Mouse (Mus musculus) MEL (cell line): ENCODE measurements around the gene Ucp1. TPM values are rescaled to one million over a fixed set of nuclear protein-coding genes. Genes with fewer than 3 reads are reported as not detected.
A peak's percentile ranks its signal among the peaks of the same experiment; 100 is the strongest.

ENCODE experiments used
- DNase-seq: peaks from one replicate; pipeline ENCODE4 v3.0.0; 2011; ENCODE audit warnings: low read depth, low spot score
- H3K27ac ChIP-seq: 2 replicates; pipeline ENCODE4 v1.5.1; 2012; ENCODE audit warnings: low read depth, mild to moderate bottlenecking, control low read depth, low read length, moderate library complexity; ENCODE audit not compliant: control insufficient read depth
- H3K27me3 ChIP-seq, 2 experiments: fragments of 150-350 bp in 1 of 2; sonication (generic) in 1 of 2; 2 replicates each; pipeline ENCODE4 v1.6.1; 2012; ENCODE audit warnings: low read length in 2 of 2, mild to moderate bottlenecking in 2 of 2, improper control_type of control experiment in 1 of 2, moderate library complexity in 1 of 2; ENCODE audit not compliant: insufficient read depth in 2 of 2, control insufficient read depth in 1 of 2
- H3K36me3 ChIP-seq, 2 experiments: 2 replicates each; pipeline ENCODE4 v1.6.1; 2012 to 2014; ENCODE audit warnings: low read length in 2 of 2, improper control_type of control experiment in 1 of 2, inconsistent platforms in 1 of 2, mild to moderate bottlenecking in 1 of 2; ENCODE audit not compliant: insufficient read depth in 2 of 2, control insufficient read depth in 1 of 2
- H3K4me1 ChIP-seq, 2 experiments: fragments of 150-350 bp in 1 of 2; sonication (generic) in 1 of 2; 2 replicates each; pipeline ENCODE4 v1.6.1; 2012; ENCODE audit warnings: low read length in 2 of 2, improper control_type of control experiment in 1 of 2, mild to moderate bottlenecking in 1 of 2; ENCODE audit not compliant: insufficient read depth in 2 of 2, control insufficient read depth in 1 of 2
- H3K4me3 ChIP-seq, 2 experiments: fragments of 150-350 bp in 1 of 2; sonication (generic) in 1 of 2; 2 replicates each; pipeline ENCODE4 v1.5.1; 2012; ENCODE audit warnings: low read depth in 2 of 2, low read length in 2 of 2, mild to moderate bottlenecking in 2 of 2, moderate library complexity in 2 of 2, control low read depth in 1 of 2, improper control_type of control experiment in 1 of 2; ENCODE audit not compliant: control insufficient read depth in 1 of 2, insufficient read depth in 1 of 2
- H3K79me2 ChIP-seq: 2 replicates; pipeline ENCODE4 v1.6.1; 2012; ENCODE audit warnings: mild to moderate bottlenecking, low read length, moderate library complexity; ENCODE audit not compliant: control insufficient read depth, poor library complexity, insufficient read depth
- H3K9ac ChIP-seq: 2 replicates; pipeline ENCODE4 v1.6.1; 2012; ENCODE audit warnings: low read depth, mild to moderate bottlenecking, control low read depth, low read length, moderate library complexity; ENCODE audit not compliant: control insufficient read depth, poor library complexity, severe bottlenecking
- H3K9me3 ChIP-seq: fragments of 150-350 bp; sonication (generic); replicated peaks from 2 replicates; pipeline ENCODE4 v1.6.1; 2012; ENCODE audit warnings: mild to moderate bottlenecking, low read length, improper control_type of control experiment, moderate library complexity; ENCODE audit not compliant: insufficient read depth
- CTCF ChIP-seq, 3 experiments: IDR thresholded peaks in 2 of 3; conservative IDR thresholded peaks in 1 of 3; 2 replicates each; pipeline ENCODE4 v1.5.1; 2011 to 2012; ENCODE audit warnings: low read length in 3 of 3, low read depth in 2 of 3, mild to moderate bottlenecking in 2 of 3, improper control_type of control experiment in 1 of 3, inconsistent platforms in 1 of 3, mixed read lengths in 1 of 3, moderate library complexity in 1 of 3; ENCODE audit not compliant: control insufficient read depth in 1 of 3, insufficient read depth in 1 of 3, poor library complexity in 1 of 3, severe bottlenecking in 1 of 3
- HCFC1 ChIP-seq: IDR thresholded peaks from 2 replicates; pipeline ENCODE4 v1.6.1; 2012; ENCODE audit warnings: low read depth, mild to moderate bottlenecking, inconsistent platforms, low read length, improper control_type of control experiment, moderate library complexity
- KAT2A ChIP-seq: conservative IDR thresholded peaks from 2 replicates; pipeline ENCODE4 v1.6.1; 2012; ENCODE audit warnings: low read depth, low read length, improper control_type of control experiment, inconsistent platforms
- MAFK ChIP-seq: IDR thresholded peaks from 2 replicates; pipeline ENCODE4 v1.6.1; 2011; ENCODE audit warnings: low read depth, mild to moderate bottlenecking, low read length, improper control_type of control experiment, borderline replicate concordance
- MAX ChIP-seq: IDR thresholded peaks from 2 replicates; pipeline ENCODE4 v1.6.1; 2011; ENCODE audit warnings: low read length, improper control_type of control experiment
- MAZ ChIP-seq: IDR thresholded peaks from 2 replicates; pipeline ENCODE4 v1.6.1; 2012; ENCODE audit warnings: low read depth, mild to moderate bottlenecking, inconsistent platforms, low read length, improper control_type of control experiment
- MYB ChIP-seq: IDR thresholded peaks from 2 replicates; pipeline ENCODE4 v1.6.1; 2011; ENCODE audit warnings: mild to moderate bottlenecking, low read depth, low read length, improper control_type of control experiment
- NRF1 ChIP-seq: IDR thresholded peaks from 2 replicates; pipeline ENCODE4 v1.6.1; 2014; ENCODE audit warnings: low read depth, mild to moderate bottlenecking, inconsistent platforms, low read length, improper control_type of control experiment, moderate library complexity; ENCODE audit not compliant: poor library complexity, insufficient read depth, severe bottlenecking
- POLR2A ChIP-seq, 2 experiments: IDR thresholded peaks; 2 replicates each; pipeline ENCODE4 v1.6.1; 2011 to 2012; ENCODE audit warnings: low read length in 2 of 2, mild to moderate bottlenecking in 2 of 2, control low read depth in 1 of 2, improper control_type of control experiment in 1 of 2, low read depth in 1 of 2, moderate library complexity in 1 of 2; ENCODE audit not compliant: control insufficient read depth in 1 of 2, insufficient read depth in 1 of 2, poor library complexity in 1 of 2
- RAD21 ChIP-seq: IDR thresholded peaks from 2 replicates; pipeline ENCODE4 v1.6.1; 2011; ENCODE audit warnings: mild to moderate bottlenecking, low read depth, low read length, improper control_type of control experiment
- RCOR1 ChIP-seq: IDR thresholded peaks from 2 replicates; pipeline ENCODE4 v1.6.1; 2012; ENCODE audit warnings: low read depth, mild to moderate bottlenecking, inconsistent platforms, low read length, improper control_type of control experiment
- SMC3 ChIP-seq: IDR thresholded peaks from 2 replicates; pipeline ENCODE4 v1.6.1; 2011; ENCODE audit warnings: low read depth, low read length, improper control_type of control experiment
- TAL1 ChIP-seq: IDR thresholded peaks from 2 replicates; pipeline ENCODE4 v1.6.1; 2012; ENCODE audit warnings: mild to moderate bottlenecking, inconsistent platforms, low read length, moderate library complexity, mixed read lengths
- TBP ChIP-seq: IDR thresholded peaks from 2 replicates; pipeline ENCODE4 v1.8.0; 2011; ENCODE audit warnings: low read depth, low read length, improper control_type of control experiment
- UBTF ChIP-seq: IDR thresholded peaks from 2 replicates; pipeline ENCODE4 v1.6.1; 2012; ENCODE audit warnings: low read depth, mild to moderate bottlenecking, inconsistent platforms, low read length, improper control_type of control experiment, moderate library complexity, borderline replicate concordance; ENCODE audit not compliant: insufficient read depth
- USF1 ChIP-seq: IDR thresholded peaks from 2 replicates; pipeline ENCODE4 v1.6.1; 2014; ENCODE audit warnings: low read depth, mild to moderate bottlenecking, inconsistent platforms, low read length, improper control_type of control experiment, moderate library complexity
- ZMIZ1 ChIP-seq: IDR thresholded peaks from 2 replicates; pipeline ENCODE4 v1.6.1; 2012; ENCODE audit warnings: low read depth, mild to moderate bottlenecking, inconsistent platforms, low read length, improper control_type of control experiment, moderate library complexity
- ZNF384 ChIP-seq: IDR thresholded peaks from 2 replicates; pipeline ENCODE4 v1.6.1; 2012; ENCODE audit warnings: low read depth, mild to moderate bottlenecking, inconsistent platforms, low read length, improper control_type of control experiment
- polyA plus RNA-seq, 2 experiments: library from polyadenylated mRNA; stranded (reverse) in 1 of 2; unstranded in 1 of 2; fragments of >175 nt in 1 of 2; fragments of >200 nt in 1 of 2; gene quantifications; 2 replicates each; pipeline versions ENCODE4 v1.2.1 to v1.2.4; 2012; ENCODE audit warnings: low replicate concordance in 2 of 2, low read depth in 1 of 2; ENCODE audit not compliant: insufficient read length in 2 of 2, insufficient read depth in 1 of 2, missing spikeins in 1 of 2
- total RNA-seq: library from RNA; depleted of rRNA; stranded (reverse); fragments of 300-350 nt; gene quantifications from 2 replicates; pipeline ENCODE4 v1.2.3, GENCODE M21; 2012

Ucp1 gene
- total and polyA plus RNA-seq, 3 experiments, result not detected

- H3K36me3 ChIP-seq, result no peaks in the 10 kb centered on the region
- no peaks in the 10 kb centered on the region; a peak in 1 of 4 replicates for H3K27me3 ChIP-seq
- H3K4me3 ChIP-seq, result no peak overlapping the region
- H3K9ac ChIP-seq, result no peak overlapping the region
- H3K27ac ChIP-seq, result no peak overlapping the region
- no peaks in the 10 kb centered on the region for H3K4me1 ChIP-seq
- no peaks in the 10 kb centered on the region for H3K79me2 ChIP-seq
- DNase-seq, result peak; percentile 35
- TF ChIP-seq SMC3 (peak; percentile 68), CTCF (IDR thresholded peaks at IDR 0.05 in 2 of 3, conservative IDR thresholded peaks at IDR 0.05 in 1 of 3; ENCODE audit: control insufficient read depth in 1 of 3, insufficient read depth in 1 of 3, low read depth in 2 of 3, low read length in 3 of 3, poor library complexity in 1 of 3, severe bottlenecking in 1 of 3) (peak; percentile 36 to 52 (median 49)), USF1 (no peak), RAD21 (peak; percentile 5; the same call in 1 of the 2 replicates)
- no peaks in the 10 kb centered on the region for H3K9me3 ChIP-seq
These were observed 10.0 kb downstream of the Ucp1 start for GRCm38 (mm10) chr8:83300135-83300534.

- Histone ChIP-seq H3K9ac (no peak overlapping the region), H3K79me2 (no peaks in the 10 kb centered on the region)
- TF ChIP-seq MAX, result no peak
- no peak for TF ChIP-seq HCFC1
- no peak for TF ChIP-seq NRF1
- no peak for TF ChIP-seq MYB
- TF ChIP-seq ZMIZ1, result no peak
- TF ChIP-seq MAFK, result no peak
- TF ChIP-seq TAL1, result no peak
- TF ChIP-seq ZNF384, result no peak
- TF ChIP-seq MAZ, result no peak
- TF ChIP-seq TBP, result no peak
- TF ChIP-seq UBTF, result no peak
- no peak for TF ChIP-seq RAD21
- TF ChIP-seq POLR2A (IDR thresholded peaks at IDR 0.05; ENCODE audit: control insufficient read depth in 1 of 2, insufficient read depth in 1 of 2, low read depth in 1 of 2, low read length in 2 of 2, poor library complexity in 1 of 2), result no peak
- no peak for TF ChIP-seq RCOR1
- no peak for TF ChIP-seq KAT2A
- TF ChIP-seq, all 39 proteins: peak for 0
- Histone ChIP-seq H3K27me3 (no peaks in the 10 kb centered on the region), H3K27ac (no peak overlapping the region), H3K4me3 (no peak overlapping the region), H3K9me3 (no peaks in the 10 kb centered on the region), H3K4me1 (no peaks in the 10 kb centered on the region), H3K36me3 (no peaks in the 10 kb centered on the region)
- no peak for DNase-seq
These were observed 14.8 kb downstream of the Ucp1 start for GRCm38 (mm10) chr8:83304946-83305345.
